Mouse (Mus musculus) heart, postnatal 0 days (tissue): ENCODE measurements around the gene Tdrd9. TPM values are rescaled to one million over a fixed set of nuclear protein-coding genes. Genes with fewer than 3 reads are reported as not detected.

Experiments
- ATAC-seq: fragments of 200-750 bp; cut with Nextera tagmentation; 2 replicates; pipeline ENCODE4 v1.8.0; 2017; ENCODE audit warnings: low read depth, moderate number of reproducible peaks, moderate library complexity; ENCODE audit not compliant: insufficient read depth
- DNase-seq: peaks from one replicate; pipeline ENCODE4 v3.0.0-alpha.2; 2016; ENCODE audit warnings: low spot score
- H3K27ac ChIP-seq: fragments of 300-500 bp; sonication (generic); 2 replicates; pipeline ENCODE4 v1.5.1; 2014; ENCODE audit warnings: low read depth, mild to moderate bottlenecking
- H3K27me3 ChIP-seq: fragments of 300-500 bp; sonication (generic); 2 replicates; pipeline ENCODE4 v1.6.1; 2014; ENCODE audit warnings: low read length, mixed read lengths; ENCODE audit not compliant: control insufficient read depth, insufficient read depth
- H3K36me3 ChIP-seq: fragments of 300-500 bp; sonication (generic); replicated peaks from 2 replicates; pipeline ENCODE4 v1.6.1; 2014; ENCODE audit warnings: low read length, mixed read lengths; ENCODE audit not compliant: control insufficient read depth, insufficient read depth
- H3K4me1 ChIP-seq: fragments of 300-500 bp; sonication (generic); 2 replicates; pipeline ENCODE4 v1.6.1; 2014; ENCODE audit warnings: antibody characterized with exemption; ENCODE audit not compliant: control insufficient read depth, insufficient read depth
- H3K4me2 ChIP-seq: fragments of 300-500 bp; sonication (generic); 2 replicates; pipeline ENCODE4 v1.6.1; 2014; ENCODE audit warnings: low read depth, mild to moderate bottlenecking, low read length, moderate library complexity
- H3K4me3 ChIP-seq: fragments of 300-500 bp; sonication (generic); 2 replicates; pipeline ENCODE4 v1.5.1; 2014; ENCODE audit warnings: low read depth, low read length
- H3K9ac ChIP-seq: fragments of 300-500 bp; sonication (generic); replicated peaks from 2 replicates; pipeline ENCODE4 v1.6.1; 2014; ENCODE audit warnings: low read depth, low read length, mixed read lengths
- H3K9me3 ChIP-seq: fragments of 300-500 bp; sonication (generic); replicated peaks from 2 replicates; pipeline ENCODE4 v1.6.1; 2016; ENCODE audit warnings: low read length; ENCODE audit not compliant: control insufficient read depth
- CTCF ChIP-seq: IDR thresholded peaks from 2 replicates; pipeline ENCODE4 v1.5.1; 2016; ENCODE audit warnings: antibody characterized with exemption, control low read depth, low read depth
- EP300 ChIP-seq: IDR thresholded peaks from 2 replicates; pipeline ENCODE4 v1.6.1; 2016; ENCODE audit warnings: antibody characterized with exemption, low read depth
- WGBS: fragments of 180-500 bp; shearing (Covaris S2); extraction: QIAGEN DNeasy Blood & Tissue Kit; methylation state at CpG from one replicate; pipeline ENCODE4 v1.1.7; 2014; 5-methylcytosine and 5-hydroxymethylcytosine counted together
- polyA plus RNA-seq: library from polyadenylated mRNA; unstranded; fragments of >200 nt; fragmentation: Nextera tagmentation; extraction: Ambion mirVana; gene quantifications from 2 replicates; pipeline ENCODE4 v1.2.1, GENCODE M21; 2015
- total RNA-seq: library from RNA; depleted of rRNA; stranded (reverse); fragments of >200 nt; gene quantifications from 2 replicates; pipeline ENCODE4 v1.2.3, GENCODE M21; 2014; ENCODE audit warnings: low replicate concordance

The Tdrd9 gene
- total and polyA plus RNA-seq, 2 experiments from 2014 or later: 0.11 TPM; not detected in 1

GRCm38 (mm10) chr12:112096051-112096732 lies 124.8 kb downstream of the Tdrd9 start:
- Histone ChIP-seq H3K9me3 (no peaks in the 10 kb centered on the region), H3K9ac (no peak overlapping the region), H3K4me2 (no peak overlapping the region), H3K36me3 (no peaks in the 10 kb centered on the region), H3K4me3 (no peak overlapping the region), H3K27ac (no peak overlapping the region), H3K27me3 (peaks cover 4% of the 10 kb centered on the region; the same call in 1 of the 2 replicates), H3K4me1 (no peaks in the 10 kb centered on the region)
- ATAC-seq (peak; percentile 87), DNase-seq (peak; percentile 65)
- no peak for TF ChIP-seq EP300
- TF ChIP-seq CTCF: no peak
- 51% methylated on average over 13 of the region's 13 CpGs for WGBS

- H3K4me3 ChIP-seq: no peak overlapping the region
- no peak overlapping the region for H3K4me2 ChIP-seq
- ATAC-seq (no peak; the same call in 1 of the 2 replicates), DNase-seq (no peak)
- peaks cover under 1% of the 10 kb centered on the region; the same call in 1 of the 2 replicates for H3K27me3 ChIP-seq
- no peaks in the 10 kb centered on the region for H3K4me1 ChIP-seq
- no peak overlapping the region for H3K9ac ChIP-seq
- 63% methylated on average over 8 of the region's 8 CpGs for WGBS
- no peaks in the 10 kb centered on the region for H3K9me3 ChIP-seq
- TF ChIP-seq CTCF (no peak), EP300 (no peak)
- H3K36me3 ChIP-seq: no peaks in the 10 kb centered on the region
- H3K27ac ChIP-seq: no peak overlapping the region
Measured at GRCm38 (mm10) chr12:112096733-112097117, 125.4 kb downstream of the Tdrd9 start.

GRCm38 (mm10) chr12:112100106-112100505 lies 128.7 kb downstream of the Tdrd9 start:
- no peak for TF ChIP-seq EP300
- no peak for TF ChIP-seq CTCF
- H3K27ac ChIP-seq: no peak overlapping the region
- no peaks in the 10 kb centered on the region for H3K9me3 ChIP-seq
- ATAC-seq (no peak), DNase-seq (no peak)
- peaks cover 2% of the 10 kb centered on the region; the same call in 1 of the 2 replicates for H3K27me3 ChIP-seq
- H3K4me2 ChIP-seq: no peak overlapping the region
- no peaks in the 10 kb centered on the region for H3K4me1 ChIP-seq
- no peak overlapping the region for H3K9ac ChIP-seq
- H3K4me3 ChIP-seq: no peak overlapping the region
- H3K36me3 ChIP-seq: no peaks in the 10 kb centered on the region
- WGBS: 57% methylated on average over 4 of the region's 4 CpGs

GRCm38 (mm10) chr12:112101045-112101444 lies 129.7 kb downstream of the Tdrd9 start:
- Histone ChIP-seq H3K9ac (no peak overlapping the region), H3K27ac (no peak overlapping the region), H3K4me3 (no peak overlapping the region), H3K4me2 (no peak overlapping the region), H3K4me1 (no peaks in the 10 kb centered on the region), H3K36me3 (no peaks in the 10 kb centered on the region), H3K27me3 (peaks cover 9% of the 10 kb centered on the region; the same call in 1 of the 2 replicates), H3K9me3 (no peaks in the 10 kb centered on the region)
- DNase-seq: no peak
- TF ChIP-seq CTCF (peak; percentile 32), EP300 (no peak)
- WGBS: 39% methylated on average over 4 of the region's 4 CpGs
- ATAC-seq: no peak

GRCm38 (mm10) chr12:112103179-112103578 lies 131.8 kb downstream of the Tdrd9 start:
- no peaks in the 10 kb centered on the region for H3K36me3 ChIP-seq
- no peak overlapping the region for H3K27ac ChIP-seq
- no peak overlapping the region for H3K4me2 ChIP-seq
- H3K4me1 ChIP-seq: 0 out of 2 replicates have a peak, but pooled peaks cover 8% of the 10 kb centered on the region
- TF ChIP-seq CTCF (no peak), EP300 (no peak)
- peaks cover 26% of the 10 kb centered on the region for H3K27me3 ChIP-seq
- H3K9ac ChIP-seq: no peak overlapping the region
- no peaks in the 10 kb centered on the region for H3K9me3 ChIP-seq
- no peak for DNase-seq
- no peak overlapping the region for H3K4me3 ChIP-seq
- 76% methylated on average over 5 of the region's 5 CpGs for WGBS
- ATAC-seq: no peak

- no peak overlapping the region for H3K4me3 ChIP-seq
- no peak overlapping the region for H3K4me2 ChIP-seq
- 0 out of 2 replicates have a peak, but pooled peaks cover 8% of the 10 kb centered on the region for H3K4me1 ChIP-seq
- ATAC-seq: no peak
- DNase-seq: no peak
- peaks cover 26% of the 10 kb centered on the region for H3K27me3 ChIP-seq
- no peaks in the 10 kb centered on the region for H3K36me3 ChIP-seq
- no peak overlapping the region for H3K9ac ChIP-seq
- TF ChIP-seq EP300 (no peak), CTCF (no peak)
- WGBS: 82% methylated on average over 11 of the region's 11 CpGs
- no peaks in the 10 kb centered on the region for H3K9me3 ChIP-seq
- H3K27ac ChIP-seq: no peak overlapping the region
Measured at GRCm38 (mm10) chr12:112104890-112105289, 133.5 kb downstream of the Tdrd9 start.
